Mouse (Mus musculus) thymus, postnatal 10 days (tissue): ENCODE data around the gene Dchs2.

Experiments used
- DNase-seq, 2 experiments: peaks; one replicate each; pipeline ENCODE4 v3.0.0; 2021; ENCODE audit warnings: low spot score in 2 of 2

Dchs2 gene

DNA sequence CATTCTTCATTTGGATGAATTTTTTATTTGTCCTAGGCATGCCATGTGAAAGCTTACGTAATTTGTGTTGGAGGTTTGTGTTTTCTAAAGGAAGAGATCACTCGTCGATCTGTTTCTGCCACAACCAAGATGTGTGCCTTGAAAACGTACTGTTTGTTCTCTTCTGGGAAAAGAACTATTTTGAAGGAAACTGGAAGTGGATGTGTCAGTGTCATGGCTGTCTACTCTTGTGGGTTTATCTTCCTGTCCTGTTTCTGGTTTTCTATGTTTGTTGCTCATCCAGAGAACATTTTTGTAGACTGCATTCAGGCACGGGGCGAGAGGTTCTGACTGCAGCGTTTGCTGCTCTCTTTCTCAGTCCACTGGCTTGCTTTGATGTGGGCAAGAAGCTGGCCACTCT lies 124.2 kb downstream of the Dchs2 start:
- DNase-seq: no peak

DNA sequence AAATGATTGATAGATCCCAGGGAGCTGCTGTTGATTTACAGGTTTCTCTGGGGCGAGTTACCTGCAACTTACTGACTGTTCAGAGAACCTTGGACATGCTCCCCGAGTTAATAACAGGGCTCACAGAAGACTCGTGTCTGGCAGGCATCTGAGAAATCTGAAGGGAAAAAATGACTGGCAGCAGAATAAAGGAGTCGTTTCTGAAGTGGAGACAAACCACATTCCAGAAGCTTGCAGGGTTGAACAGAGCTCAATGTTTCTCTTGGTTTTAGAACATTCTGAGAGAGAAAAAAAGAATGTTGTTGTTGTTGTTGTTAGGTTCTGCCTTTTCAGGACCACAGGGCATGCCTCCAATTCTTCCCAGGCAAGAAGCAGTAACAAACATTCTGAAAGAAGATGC lies 131.7 kb downstream of the Dchs2 start:
- DNase-seq: no peak

DNA sequence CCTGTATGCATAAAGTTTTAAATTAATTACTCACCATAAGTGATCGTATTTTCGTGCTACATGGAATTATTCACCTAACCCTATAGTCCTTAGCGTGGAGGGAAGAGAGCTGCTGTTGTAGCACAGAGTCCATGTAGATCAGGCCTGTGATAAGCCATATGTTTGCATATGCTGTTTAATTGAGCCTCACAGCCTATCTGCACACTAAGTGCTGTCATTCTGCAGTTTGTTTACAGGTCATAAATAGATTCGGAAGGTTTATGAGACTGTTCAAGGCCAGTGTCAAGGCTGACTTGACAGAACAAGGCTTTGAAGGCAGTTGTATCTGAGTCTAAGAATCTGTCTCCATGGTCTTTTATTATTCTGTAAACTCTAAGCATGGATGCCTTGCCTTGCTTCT lies 138.3 kb downstream of the Dchs2 start:
- no peak for DNase-seq

DNA sequence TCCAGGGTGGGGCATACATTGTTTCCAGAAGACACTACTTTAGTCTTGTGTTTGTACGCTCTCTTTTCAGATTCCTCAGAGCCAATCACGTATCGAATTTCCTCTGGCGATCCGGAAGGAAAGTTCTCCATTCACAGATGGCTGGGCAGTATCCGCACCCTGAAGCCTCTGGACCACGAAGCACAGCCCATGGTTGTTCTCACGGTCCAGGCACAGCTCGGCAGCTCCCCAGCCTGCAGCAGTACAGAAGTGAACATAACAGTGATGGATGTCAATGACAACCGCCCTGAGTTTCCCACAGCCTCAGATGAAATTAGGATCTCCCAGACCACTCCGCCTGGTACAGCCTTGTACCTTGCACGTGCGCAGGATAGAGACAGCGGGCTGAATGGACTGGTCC lies 142.5 kb downstream of the Dchs2 start:
- no peak for DNase-seq

DNA sequence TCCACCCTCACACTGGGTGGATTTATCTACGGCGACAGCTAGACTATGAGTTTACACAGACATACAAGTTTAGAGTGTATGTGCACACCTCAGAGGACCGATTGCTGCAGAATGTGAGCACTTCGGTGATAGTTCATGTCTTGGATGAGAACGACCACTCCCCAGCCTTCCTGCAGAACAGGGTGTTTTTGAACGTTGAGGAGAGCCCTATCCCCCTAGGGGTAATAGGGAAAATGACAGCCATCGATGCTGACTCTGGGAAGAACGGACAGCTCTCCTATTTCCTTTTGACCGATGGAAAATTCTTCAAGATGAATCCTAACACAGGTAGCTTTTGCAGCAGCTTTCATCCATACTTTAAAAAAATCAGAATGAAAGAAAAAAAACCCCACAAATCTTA lies 143.2 kb downstream of the Dchs2 start:
- DNase-seq: no peak

DNA sequence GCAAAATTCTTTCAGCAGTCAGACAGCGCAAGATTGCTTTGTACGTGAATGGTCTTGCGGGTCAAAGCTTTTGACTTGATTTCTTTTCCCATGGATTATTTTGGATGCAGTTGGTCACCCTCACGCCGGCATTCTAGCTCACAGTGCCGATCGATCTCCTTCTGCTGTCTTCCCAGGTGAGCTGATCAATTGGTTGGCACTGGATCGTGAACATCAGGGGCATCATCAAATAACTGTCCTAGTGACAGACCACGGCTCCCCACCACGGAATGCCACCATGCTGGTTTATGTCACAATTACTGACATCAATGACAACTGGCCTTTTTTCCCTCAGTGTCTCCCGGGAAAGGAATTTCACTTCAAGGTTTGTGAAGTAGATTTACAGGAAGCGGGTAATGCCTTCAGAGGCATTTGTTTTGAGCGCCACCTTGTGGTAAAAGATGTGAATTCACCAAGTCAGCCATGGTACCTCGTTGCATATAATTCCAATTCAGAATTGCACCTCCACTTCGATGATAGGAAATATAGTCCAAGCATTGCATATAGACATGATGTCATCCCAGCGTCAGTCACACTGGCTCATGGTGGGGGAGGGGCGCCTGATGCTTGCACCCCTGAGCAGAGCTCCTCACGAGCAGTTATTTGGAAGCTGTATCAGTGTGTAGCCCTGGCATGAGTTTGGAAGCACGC lies 146.0 kb downstream of the Dchs2 start:
- peak in 1 of 2 experiments; percentile 27 for DNase-seq

DNA sequence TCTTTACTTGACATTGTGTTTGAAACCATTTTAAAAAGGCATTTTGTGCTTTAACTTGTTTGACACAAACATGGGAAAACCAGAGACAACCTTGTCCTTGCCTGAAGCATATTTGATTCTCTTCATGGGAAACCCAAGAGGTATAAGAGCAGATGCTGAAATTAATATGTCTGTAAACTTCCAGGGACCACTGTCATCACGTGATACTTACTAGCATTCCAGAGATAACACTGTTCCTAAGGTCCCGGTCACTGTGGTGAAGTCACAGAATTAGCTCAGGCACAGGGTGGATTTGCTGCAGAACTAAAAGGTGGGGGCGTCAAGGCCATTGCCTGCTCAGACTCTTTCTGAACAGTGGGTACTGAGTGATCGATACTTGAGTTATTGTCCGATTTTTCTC lies 148.0 kb downstream of the Dchs2 start:
- no peak for DNase-seq

DNA sequence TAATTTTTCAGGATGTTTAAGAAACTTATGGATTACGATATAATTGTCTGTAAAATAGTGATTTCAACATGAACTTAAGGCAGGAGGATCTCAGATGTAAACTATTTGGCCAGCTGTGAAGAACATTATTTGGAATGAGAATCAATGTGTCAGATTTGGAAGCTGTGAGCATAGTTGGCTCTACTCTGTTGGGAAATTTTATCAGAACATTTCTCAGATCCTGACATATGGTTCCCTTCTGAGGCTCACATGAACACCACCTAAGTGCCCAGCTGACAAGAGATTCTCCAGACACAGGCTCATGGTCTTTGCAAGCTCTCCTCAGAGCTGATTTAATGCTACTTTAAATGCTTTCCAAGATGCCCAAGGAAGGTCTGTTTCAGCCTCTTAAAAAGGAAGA lies 156.1 kb downstream of the Dchs2 start:
- DNase-seq: no peak

DNA sequence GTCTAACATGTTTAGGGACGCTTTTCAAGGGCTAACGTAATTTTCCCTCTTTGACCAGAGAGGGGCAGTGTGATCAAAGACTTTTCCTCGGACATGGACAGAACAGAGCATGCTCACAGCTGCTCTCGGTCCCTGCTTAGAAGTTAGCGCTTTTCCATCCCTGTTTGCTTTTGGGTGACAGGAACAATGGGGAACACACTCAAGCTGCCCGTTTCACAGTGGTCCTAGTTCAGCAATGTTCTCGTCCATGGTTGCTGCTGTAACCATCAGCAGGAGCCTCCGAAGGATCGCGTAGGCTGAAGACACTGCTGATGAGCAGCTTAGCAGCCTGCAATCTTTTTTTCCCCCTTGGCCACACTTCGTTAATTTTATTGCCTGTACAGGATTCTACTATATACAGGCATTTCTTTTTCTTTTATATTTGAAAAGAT lies 159.2 kb downstream of the Dchs2 start:
- DNase-seq: no peak

DNA sequence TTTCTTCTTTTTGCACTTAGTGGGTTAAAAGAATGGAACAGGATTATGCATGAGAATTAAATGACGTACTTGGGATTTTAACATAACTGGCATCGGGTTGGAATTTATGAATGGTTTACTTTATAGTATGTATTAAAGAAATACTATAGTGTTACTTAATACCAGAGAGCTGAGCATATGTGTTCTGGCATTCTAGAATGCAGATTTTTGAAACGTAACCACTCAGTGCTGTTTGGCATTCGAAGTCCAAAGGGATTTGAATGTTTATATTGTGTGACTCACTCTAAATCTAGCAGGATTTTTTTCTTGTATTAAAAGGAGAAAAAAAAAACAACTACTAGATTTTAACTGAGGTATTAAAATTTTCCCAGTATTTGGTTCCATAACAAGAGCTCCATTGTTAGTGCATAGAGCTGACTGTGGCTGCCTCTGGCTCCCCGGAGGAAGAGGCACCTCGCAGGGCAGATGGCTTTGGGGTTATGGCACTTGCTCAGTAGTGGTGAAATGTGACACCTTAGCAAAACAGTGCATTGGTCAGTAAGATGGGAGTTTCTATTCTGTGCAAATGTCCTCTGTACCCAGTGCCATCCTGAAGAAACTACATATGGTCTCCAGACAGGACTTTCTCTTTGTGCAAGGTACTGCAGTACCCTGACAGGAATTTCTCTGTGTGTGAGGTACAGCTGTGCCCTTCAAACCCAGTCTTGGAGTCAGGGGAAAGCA lies 160.5 kb downstream of the Dchs2 start:
- no peak for DNase-seq

DNA sequence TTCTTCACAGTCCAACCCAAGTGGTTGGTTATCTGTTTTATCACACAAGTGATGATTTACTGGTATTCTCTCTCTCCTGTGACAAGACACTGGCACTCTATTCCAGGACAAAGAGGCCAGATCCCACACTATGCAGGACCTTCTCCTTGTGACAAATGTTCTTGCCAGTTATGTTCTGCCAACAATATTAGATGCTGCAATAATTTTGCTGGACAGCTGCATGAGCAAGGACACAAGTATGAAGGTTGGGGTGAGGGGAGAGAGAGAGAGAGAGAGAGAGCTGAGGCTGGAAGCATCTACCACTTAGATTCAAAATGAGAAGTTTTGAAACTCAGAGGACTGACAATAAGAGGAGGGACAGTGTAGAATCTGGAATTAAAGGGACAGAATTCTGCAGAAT lies 162.7 kb downstream of the Dchs2 start:
- DNase-seq: no peak

DNA sequence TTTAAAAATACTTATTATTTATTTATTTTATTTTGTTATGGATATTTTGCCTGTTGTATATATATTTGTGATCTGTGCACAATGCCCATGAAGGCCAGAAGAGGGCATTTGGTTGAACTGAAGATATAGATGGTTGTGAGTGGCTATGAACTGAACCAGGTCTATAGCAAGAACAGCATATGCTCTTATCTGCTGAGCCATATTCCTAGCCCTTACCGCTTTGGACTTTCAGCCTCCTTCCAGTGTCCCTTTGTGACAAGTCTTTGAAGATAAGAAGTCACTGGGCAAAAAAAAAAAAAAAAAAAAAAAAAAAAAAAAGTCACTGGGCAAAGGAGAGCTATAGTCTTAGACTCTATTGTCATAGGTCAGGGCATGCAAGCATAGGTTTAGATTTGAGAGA lies 163.2 kb downstream of the Dchs2 start:
- no peak for DNase-seq

DNA sequence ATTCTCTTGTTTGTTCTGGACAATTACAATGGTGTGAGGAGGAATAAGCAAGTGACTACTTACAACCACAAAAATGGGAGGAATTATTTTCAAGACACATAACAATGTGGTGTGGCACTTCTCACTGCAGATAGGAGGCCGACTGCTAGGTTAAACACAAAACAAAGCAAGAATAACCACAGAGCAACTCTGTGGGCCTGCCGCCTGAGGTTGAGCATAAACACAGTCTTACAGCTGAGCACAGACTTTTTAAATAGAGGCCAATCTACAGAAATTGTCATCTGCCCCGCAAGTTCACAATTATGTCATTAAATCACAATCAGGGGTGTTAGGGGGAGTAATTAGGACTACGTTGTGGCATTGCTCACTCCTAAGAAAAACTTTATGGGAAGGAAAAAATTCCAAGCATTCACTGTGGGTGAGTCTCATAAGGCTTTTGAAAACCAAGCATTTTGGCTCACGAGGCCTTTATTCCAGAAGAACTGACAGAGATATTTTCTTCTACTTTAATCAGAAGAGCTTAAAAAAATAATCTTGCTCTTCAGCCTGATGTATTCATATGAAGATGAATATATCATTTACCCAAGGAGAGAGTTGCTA lies 172.1 kb downstream of the Dchs2 start:
- DNase-seq: no peak

DNA sequence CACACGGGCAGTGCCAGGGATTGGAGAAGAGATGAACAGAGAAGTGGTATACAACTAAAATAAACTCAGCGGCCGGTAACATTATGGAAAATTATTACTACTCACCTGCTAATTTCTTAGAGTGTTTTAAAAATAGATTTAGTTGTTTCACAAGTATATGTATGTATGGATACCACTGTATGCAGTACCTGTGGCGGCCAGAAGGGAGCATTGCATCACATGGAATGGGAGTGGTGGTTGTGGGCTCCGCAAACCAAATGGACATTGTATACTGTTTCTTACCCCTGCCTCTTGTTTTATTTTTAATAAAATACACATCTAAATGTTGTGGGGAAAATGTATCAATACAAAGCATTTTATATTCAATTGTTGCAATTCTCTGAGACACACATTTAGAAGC lies 176.1 kb downstream of the Dchs2 start:
- DNase-seq: no peak

DNA sequence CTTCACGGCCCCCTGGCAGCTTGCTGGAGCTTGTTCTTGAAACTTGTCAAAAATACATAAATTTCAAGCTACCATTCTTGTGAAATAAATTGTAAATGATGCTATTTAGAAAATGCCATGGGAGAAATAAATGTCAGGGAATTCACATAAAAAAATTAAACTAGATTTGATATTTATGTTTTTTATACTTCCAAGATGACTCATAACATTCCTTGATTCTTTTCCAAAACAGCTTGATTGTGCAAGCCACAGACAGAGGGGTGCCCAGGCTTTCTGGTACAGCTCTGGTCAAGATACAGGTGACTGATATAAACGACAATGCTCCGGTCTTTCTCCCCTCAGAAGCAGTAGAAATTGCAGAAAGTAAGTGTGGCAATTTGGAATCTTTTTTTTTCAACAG lies 218.2 kb downstream of the Dchs2 start:
- no peak for DNase-seq

DNA sequence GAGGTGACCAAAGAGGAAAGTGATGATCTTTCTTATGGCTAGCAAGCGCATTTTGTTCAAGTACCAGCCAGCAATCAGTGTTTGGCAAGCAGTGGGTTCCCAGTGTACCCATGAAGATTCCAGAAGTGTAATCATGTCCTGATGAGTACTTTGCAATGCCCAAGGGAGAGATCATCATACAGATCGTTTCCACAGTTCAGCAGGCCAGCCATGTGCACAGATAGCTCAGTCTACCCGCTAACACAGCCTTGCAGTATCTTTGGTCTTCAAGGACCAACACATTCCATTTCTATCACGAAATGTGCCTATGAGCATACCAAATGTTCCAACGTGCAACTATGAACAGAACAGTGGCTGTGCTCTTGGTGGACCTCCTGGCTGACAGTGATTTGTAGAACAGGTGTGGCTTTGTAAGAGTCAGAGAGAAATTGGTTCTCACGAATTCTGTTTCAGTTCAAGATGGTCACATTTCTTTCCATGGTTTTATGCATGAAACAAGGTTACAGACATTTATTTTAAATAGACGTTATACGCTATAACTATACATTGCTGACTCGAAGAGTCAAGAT lies 240.8 kb downstream of the Dchs2 start:
- DNase-seq: no peak

DNA sequence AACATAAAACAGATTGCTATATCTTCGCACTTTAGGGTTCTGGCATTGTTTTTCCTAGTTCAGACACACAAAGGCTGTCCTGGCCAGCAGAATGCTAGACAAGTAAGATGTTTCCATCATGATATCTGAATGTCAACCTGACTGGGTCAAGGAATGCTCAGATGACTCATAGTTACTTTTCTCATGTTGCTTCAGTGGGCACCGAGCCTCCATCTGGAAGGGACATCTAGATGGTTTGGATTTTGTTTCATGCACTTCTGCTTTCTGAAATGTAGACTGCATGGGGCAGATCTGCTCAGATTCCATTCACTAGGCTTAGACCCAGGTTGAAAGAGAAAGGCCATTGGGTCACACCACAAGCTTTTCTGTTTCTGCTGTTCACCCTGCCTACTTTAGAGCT lies 242.1 kb downstream of the Dchs2 start:
- no peak for DNase-seq

DNA sequence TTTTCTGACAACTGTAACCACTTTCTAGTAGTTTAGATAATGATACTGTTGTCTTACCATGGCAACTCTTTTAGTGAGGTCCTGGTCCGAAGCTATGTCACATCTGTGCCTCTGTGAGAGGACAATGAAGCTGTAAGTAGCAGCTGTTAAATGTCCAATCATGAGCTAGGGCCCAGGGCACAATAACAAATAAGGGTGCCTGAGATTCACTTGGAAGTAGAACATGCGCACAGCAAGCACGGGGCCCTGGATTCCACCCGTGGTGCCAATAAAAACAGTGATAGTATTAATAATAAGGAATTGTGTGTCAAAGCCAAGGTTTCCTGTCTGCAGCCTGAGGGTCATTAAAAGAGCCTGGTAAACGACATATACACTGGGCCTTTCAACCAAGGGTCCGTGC lies 246.6 kb downstream of the Dchs2 start:
- DNase-seq: no peak

DNA sequence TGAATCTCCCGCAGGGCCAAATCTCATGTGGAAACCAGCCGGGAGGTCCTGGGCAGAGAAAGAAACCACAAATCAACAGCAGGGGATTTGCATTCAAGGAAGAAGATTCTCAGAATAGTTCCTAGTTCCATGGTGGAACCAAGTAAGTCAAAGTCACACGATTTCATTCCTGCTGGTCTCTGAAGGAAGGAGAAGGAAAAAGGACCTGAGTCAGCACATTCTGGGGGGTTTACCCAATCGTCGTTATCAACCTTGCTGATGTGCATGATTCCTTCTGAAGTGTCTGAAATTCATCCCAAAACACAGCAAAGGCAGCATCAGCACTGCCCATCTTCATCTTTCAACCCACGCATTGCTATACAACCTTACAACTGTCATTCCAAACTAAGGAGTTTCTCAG lies 249.1 kb downstream of the Dchs2 start:
- DNase-seq: no peak
